Mouse (Mus musculus): ENCODE data around the gene Slc35d2. TPM values are rescaled to one million over a fixed set of nuclear protein-coding genes. Genes with fewer than 3 reads are reported as not detected.

The Slc35d2 gene
- total and polyA plus RNA-seq, 3 experiments: 1.3 to 3.1 (median 1.6) TPM

DNA sequence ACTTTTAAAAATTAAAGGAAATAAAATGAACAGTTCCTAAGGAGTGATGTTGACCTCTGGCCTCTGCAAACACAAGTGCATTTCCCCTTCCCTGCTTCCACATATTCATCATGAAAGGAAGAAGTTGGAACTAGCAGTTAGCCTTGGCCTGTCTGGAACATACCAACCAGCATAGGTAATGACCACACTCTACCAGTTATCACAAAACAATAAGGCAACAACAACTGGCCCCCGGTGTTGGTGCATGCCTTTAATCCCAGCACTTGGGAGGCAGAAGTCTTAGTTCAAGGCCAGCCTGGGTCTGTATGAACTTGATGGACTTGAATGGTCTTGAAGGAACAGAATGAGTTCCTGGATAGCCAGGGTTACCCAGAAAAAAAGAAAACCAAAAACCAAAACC lies 18.7 kb downstream of the Slc35d2 start:
- H3K36me3 ChIP-seq (ENCODE audit: control insufficient read depth, insufficient read depth, low read length): no peaks in the 10 kb centered on the region
- H3K4me1 ChIP-seq (ENCODE audit: control insufficient read depth, insufficient read depth, low read length): no peaks in the 10 kb centered on the region
- H3K9ac ChIP-seq (ENCODE audit: low read depth, low read length): no peak overlapping the region
- no peak overlapping the region for H3K4me3 ChIP-seq
- TF ChIP-seq EP300 (IDR thresholded peaks at IDR 0.05; ENCODE audit: insufficient read depth, low read depth, low read length): no peak
- TF ChIP-seq CTCF (IDR thresholded peaks at IDR 0.05): no peak
- TF ChIP-seq POLR2A (IDR thresholded peaks at IDR 0.05; ENCODE audit: insufficient read depth, low read depth, low read length): no peak
- no peak for DNase-seq
- intact Hi-C loops (cut with DNase I): no loop called here
- no peaks in the 10 kb centered on the region for H3K27me3 ChIP-seq (ENCODE audit: control insufficient read depth, insufficient read depth, low read length)
- H3K27ac ChIP-seq: no peak overlapping the region
- H3K79me2 ChIP-seq (replicated peaks; ENCODE audit: control insufficient read depth, insufficient read depth, low read length): no peaks in the 10 kb centered on the region
- whole genome bisulfite sequencing: 82% methylated on average over 1 of the region's 1 CpGs

DNA sequence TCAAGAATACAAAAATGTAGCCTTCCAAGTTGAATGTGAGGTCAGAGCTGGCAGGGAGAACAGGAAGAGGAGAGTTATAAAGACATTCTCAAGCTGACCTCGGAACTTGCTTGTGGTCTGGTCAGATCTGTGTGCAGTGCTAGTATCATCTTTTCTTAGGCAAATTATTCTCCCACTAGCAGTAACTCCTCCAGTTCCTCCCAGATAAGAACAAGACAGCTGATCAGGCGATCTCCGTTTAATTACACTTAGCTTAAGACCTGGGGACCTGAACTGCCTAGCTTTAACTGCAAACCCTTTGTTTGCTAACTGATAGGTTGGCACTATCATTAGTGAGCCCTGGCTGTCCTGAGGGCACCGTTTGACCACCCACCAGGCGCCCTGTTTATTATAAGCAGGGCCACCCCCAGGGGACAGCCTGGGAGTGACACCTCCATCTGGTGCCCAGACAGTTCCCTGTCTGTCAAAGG lies 20.8 kb downstream of the Slc35d2 start:
- no peaks in the 10 kb centered on the region for H3K27me3 ChIP-seq (ENCODE audit: control insufficient read depth, insufficient read depth, low read length)
- no peaks in the 10 kb centered on the region for H3K79me2 ChIP-seq (replicated peaks; ENCODE audit: control insufficient read depth, insufficient read depth, low read length)
- H3K9ac ChIP-seq (ENCODE audit: low read depth, low read length): no peak overlapping the region
- TF ChIP-seq POLR2A (IDR thresholded peaks at IDR 0.05; ENCODE audit: insufficient read depth, low read depth, low read length) (no peak), EP300 (IDR thresholded peaks at IDR 0.05; ENCODE audit: insufficient read depth, low read depth, low read length) (no peak)
- H3K4me3 ChIP-seq: no peak overlapping the region
- 35% methylated on average over 5 of the region's 5 CpGs for WGBS
- intact Hi-C loops (cut with DNase I): no loop called here
- H3K36me3 ChIP-seq (ENCODE audit: control insufficient read depth, insufficient read depth, low read length): no peaks in the 10 kb centered on the region
- no peaks in the 10 kb centered on the region for H3K4me1 ChIP-seq (ENCODE audit: control insufficient read depth, insufficient read depth, low read length)
- no peak overlapping the region for H3K27ac ChIP-seq
- no peak for DNase-seq

DNA sequence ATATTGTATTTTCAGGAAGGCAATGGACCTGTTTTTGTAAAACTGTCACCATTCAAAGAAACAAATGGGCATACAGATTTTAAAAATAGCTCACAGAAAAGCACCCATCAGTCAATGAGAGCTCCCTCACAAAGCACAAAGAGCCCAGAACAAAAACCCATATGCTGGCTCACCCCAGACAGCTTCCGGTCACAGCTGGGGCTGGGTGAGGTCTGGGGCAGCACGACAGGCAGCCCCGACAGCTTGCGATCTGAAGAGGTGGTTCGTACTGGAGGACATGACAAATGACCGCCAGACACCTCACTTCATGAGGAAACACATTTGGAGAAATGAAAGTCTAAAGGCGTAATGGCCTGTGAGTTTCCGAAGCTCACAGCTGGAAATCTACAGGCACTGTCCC lies 21.6 kb downstream of the Slc35d2 start:
- TF ChIP-seq POLR2A (IDR thresholded peaks at IDR 0.05; ENCODE audit: insufficient read depth, low read depth, low read length) (no peak), EP300 (IDR thresholded peaks at IDR 0.05; ENCODE audit: insufficient read depth, low read depth, low read length) (no peak), CTCF (IDR thresholded peaks at IDR 0.05) (no peak)
- DNase-seq: no peak
- Histone ChIP-seq H3K4me3 (no peak overlapping the region), H3K36me3 (ENCODE audit: control insufficient read depth, insufficient read depth, low read length) (no peaks in the 10 kb centered on the region), H3K27me3 (ENCODE audit: control insufficient read depth, insufficient read depth, low read length) (no peaks in the 10 kb centered on the region), H3K9ac (ENCODE audit: low read depth, low read length) (no peak overlapping the region), H3K27ac (no peak overlapping the region), H3K79me2 (replicated peaks; ENCODE audit: control insufficient read depth, insufficient read depth, low read length) (no peaks in the 10 kb centered on the region), H3K4me1 (ENCODE audit: control insufficient read depth, insufficient read depth, low read length) (no peaks in the 10 kb centered on the region)
- intact Hi-C loops (cut with DNase I): no loop called here
- 52% methylated on average over 8 of the region's 8 CpGs for whole genome bisulfite sequencing

DNA sequence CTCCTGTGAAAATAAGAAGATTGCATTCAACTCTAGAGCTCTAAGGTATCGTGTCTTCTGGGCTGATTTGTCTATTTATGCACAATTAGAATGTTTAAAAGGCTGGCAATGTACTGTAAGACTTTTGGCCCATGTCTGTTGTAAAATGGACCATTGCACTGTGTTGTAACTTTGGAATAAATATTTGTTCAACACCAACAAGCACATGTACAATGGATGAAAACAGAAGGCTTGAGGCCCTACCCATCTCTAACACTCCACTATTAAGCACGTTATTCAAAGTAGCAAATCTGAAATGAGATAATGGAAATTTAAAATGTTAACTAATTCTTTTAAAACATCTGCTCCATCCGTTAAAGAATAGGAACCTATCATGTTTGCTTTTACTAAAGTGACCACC lies 22.1 kb downstream of the Slc35d2 start:
- Histone ChIP-seq H3K79me2 (replicated peaks; ENCODE audit: control insufficient read depth, insufficient read depth, low read length) (no peaks in the 10 kb centered on the region), H3K36me3 (ENCODE audit: control insufficient read depth, insufficient read depth, low read length) (no peaks in the 10 kb centered on the region), H3K4me3 (no peak overlapping the region), H3K4me1 (ENCODE audit: control insufficient read depth, insufficient read depth, low read length) (no peaks in the 10 kb centered on the region), H3K9ac (ENCODE audit: low read depth, low read length) (no peak overlapping the region), H3K27me3 (ENCODE audit: control insufficient read depth, insufficient read depth, low read length) (no peaks in the 10 kb centered on the region), H3K27ac (no peak overlapping the region)
- TF ChIP-seq CTCF (IDR thresholded peaks at IDR 0.05): no peak
- TF ChIP-seq EP300 (IDR thresholded peaks at IDR 0.05; ENCODE audit: insufficient read depth, low read depth, low read length): no peak
- no peak for TF ChIP-seq POLR2A (IDR thresholded peaks at IDR 0.05; ENCODE audit: insufficient read depth, low read depth, low read length)
- intact Hi-C loops (cut with DNase I): no loop called here
- no peak for DNase-seq
- 62% methylated on average over 3 of the region's 3 CpGs for WGBS

DNA sequence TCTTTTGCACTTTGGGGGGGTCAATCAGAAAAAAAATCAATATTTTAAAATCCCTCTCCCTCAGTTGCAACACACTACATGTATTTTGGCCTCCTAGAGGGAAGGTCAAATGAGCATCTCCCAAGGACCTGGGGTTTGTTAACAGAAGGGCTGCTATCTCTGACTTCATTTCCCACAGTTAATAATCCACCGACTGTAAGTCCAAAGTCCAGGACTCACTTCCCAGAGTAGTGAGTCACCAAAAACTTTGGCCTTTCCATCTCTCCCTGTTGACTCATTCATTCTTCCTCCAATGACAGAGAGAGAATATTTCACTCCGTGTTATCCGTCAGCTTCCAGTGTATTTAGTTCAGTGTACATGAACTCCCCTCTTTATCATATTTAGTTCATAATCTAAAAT lies 23.5 kb downstream of the Slc35d2 start:
- H3K36me3 ChIP-seq (ENCODE audit: control insufficient read depth, insufficient read depth, low read length): no peaks in the 10 kb centered on the region
- no peak for TF ChIP-seq POLR2A (IDR thresholded peaks at IDR 0.05; ENCODE audit: insufficient read depth, low read depth, low read length)
- no peak for TF ChIP-seq EP300 (IDR thresholded peaks at IDR 0.05; ENCODE audit: insufficient read depth, low read depth, low read length)
- TF ChIP-seq CTCF (IDR thresholded peaks at IDR 0.05): no peak
- H3K9ac ChIP-seq (ENCODE audit: low read depth, low read length): no peak overlapping the region
- H3K27ac ChIP-seq: no peak overlapping the region
- intact Hi-C loops (cut with DNase I): no loop called here
- H3K79me2 ChIP-seq (replicated peaks; ENCODE audit: control insufficient read depth, insufficient read depth, low read length): no peaks in the 10 kb centered on the region
- H3K4me1 ChIP-seq (ENCODE audit: control insufficient read depth, insufficient read depth, low read length): no peaks in the 10 kb centered on the region
- no peaks in the 10 kb centered on the region for H3K27me3 ChIP-seq (ENCODE audit: control insufficient read depth, insufficient read depth, low read length)
- H3K4me3 ChIP-seq: no peak overlapping the region
- WGBS: 58% methylated on average over 3 of the region's 3 CpGs
- no peak for DNase-seq

DNA sequence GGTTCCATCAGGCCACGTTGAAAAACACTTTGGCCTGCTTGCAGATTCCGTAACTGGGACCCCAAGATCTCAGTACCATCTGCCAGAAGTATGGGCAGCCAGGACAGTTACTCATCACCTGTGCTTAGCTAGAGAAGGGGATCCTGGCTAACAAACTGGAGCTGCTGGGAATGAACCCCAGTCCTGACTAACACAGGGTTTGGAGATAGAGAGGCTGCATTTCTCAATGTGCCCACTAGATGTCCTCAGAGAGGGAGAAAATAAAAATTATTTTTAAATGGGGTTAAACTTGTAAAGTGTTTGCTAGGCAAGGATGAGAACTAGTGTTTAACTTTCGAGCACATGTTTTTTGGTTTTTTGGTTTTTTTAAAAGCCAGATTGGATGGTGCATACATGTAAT lies 29.0 kb downstream of the Slc35d2 start:
- 69% methylated on average over 3 of the region's 3 CpGs for WGBS
- peak in 1 of 2 experiments; percentile 27 for DNase-seq
- TF ChIP-seq EP300 (IDR thresholded peaks at IDR 0.05; ENCODE audit: insufficient read depth, low read depth, low read length) (no peak), CTCF (IDR thresholded peaks at IDR 0.05) (peak; percentile 96; the same call in 1 of the 2 replicates)
- Histone ChIP-seq H3K79me2 (replicated peaks; ENCODE audit: control insufficient read depth, insufficient read depth, low read length) (no peaks in the 10 kb centered on the region), H3K36me3 (ENCODE audit: control insufficient read depth, insufficient read depth, low read length) (no peaks in the 10 kb centered on the region), H3K4me3 (no peak overlapping the region), H3K9ac (ENCODE audit: low read depth, low read length) (no peak overlapping the region), H3K27me3 (ENCODE audit: control insufficient read depth, insufficient read depth, low read length) (no peaks in the 10 kb centered on the region), H3K27ac (no peak overlapping the region), H3K4me1 (ENCODE audit: control insufficient read depth, insufficient read depth, low read length) (no peaks in the 10 kb centered on the region)
- intact Hi-C loops (cut with DNase I): loop anchor here (1.0 to 5.0 kb wide), 2 partner anchors 29 to 207 kb away; partner anchors contain the start of gene Slc35d2

Measured in heart, adult 2 months (tissue).